Mouse (Mus musculus) adrenal gland (tissue): Measurements from ENCODE around the gene Cux2.

Source experiments
- intact Hi-C: fragments of 180-260 bp; cut with DNase I; formaldehyde crosslinking; loops from one replicate; pipeline ENCODE4 v1.15.1; 2025

Gene Cux2

GRCm38 (mm10) chr5:121823668-121824067 lies 226.2 kb downstream of the Cux2 start:
- intact Hi-C loops: no loop called here

- intact Hi-C loops: no loop called here
Observed at GRCm38 (mm10) chr5:121822786-121823505, 227.0 kb downstream of the Cux2 start.

- intact Hi-C loops: no loop called here
Observed at GRCm38 (mm10) chr5:121821552-121821951, 228.3 kb downstream of the Cux2 start.

- intact Hi-C loops: no loop called here
Observed at GRCm38 (mm10) chr5:121821116-121821515, 228.8 kb downstream of the Cux2 start.

GRCm38 (mm10) chr5:121820657-121821056 lies 229.2 kb downstream of the Cux2 start:
- intact Hi-C loops: no loop called here

DNA sequence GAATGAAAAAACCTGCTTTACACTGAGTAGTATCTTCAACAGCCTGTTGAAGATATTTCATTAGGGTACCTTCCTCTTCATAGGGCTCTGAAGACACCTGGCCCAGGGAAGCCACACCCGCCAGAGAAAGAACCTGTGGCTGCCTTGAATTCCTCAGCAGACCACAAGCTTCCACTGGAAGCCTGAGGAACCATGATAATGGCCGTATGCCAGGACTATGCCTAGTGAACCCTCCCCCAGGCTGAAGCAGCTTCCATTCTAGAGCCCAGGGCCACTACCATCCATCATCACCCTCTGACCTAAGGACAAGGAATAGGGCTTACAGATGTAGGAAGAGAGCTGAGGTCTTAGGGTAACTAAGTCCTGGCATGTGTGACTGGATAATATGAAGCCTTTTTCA lies 229.7 kb downstream of the Cux2 start:
- intact Hi-C loops: no loop called here

GRCm38 (mm10) chr5:121819559-121819958 lies 230.3 kb downstream of the Cux2 start:
- intact Hi-C loops: no loop called here

GRCm38 (mm10) chr5:121818862-121819261 lies 231.0 kb downstream of the Cux2 start:
- intact Hi-C loops: no loop called here

DNA sequence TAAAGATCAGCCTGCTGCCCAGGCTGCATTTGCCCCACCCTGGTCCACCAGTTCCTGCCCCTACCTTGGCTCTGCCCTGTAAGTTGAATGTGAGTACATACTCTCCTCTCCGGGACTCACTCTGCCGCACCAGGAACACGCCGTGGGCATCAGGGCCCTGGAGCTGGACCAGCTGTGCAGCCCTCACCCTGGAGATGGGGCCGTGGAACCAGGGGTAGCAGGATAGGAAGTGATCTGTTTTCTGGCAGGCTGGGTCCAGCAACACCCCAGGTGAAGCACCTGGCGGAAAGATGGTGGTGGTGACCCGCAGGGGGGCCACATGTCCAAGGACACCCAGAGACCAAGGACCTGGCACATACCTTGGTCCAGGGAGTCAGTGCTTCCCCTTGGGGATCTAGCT lies 231.5 kb downstream of the Cux2 start:
- intact Hi-C loops: no loop called here

DNA sequence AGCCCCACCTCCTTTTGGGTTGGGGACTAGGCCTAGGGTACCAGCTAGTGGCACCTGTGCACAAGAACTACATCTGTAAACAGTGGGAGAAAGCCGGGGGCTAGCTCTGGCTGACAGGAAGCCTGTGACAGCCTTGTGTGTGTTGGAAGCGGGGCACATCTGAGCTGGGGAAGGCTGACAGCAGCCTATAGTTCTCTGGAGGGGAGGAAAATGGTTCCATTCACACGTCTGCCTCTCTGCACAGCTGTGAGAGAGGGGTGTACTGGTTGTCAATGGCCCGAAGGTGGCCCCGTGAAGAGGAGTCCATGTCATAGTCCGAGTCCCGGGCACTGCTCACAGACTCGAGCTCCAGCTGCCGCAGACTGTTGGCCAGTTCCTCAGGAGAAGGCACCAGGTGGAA lies 232.4 kb downstream of the Cux2 start:
- intact Hi-C loops: no loop called here

DNA sequence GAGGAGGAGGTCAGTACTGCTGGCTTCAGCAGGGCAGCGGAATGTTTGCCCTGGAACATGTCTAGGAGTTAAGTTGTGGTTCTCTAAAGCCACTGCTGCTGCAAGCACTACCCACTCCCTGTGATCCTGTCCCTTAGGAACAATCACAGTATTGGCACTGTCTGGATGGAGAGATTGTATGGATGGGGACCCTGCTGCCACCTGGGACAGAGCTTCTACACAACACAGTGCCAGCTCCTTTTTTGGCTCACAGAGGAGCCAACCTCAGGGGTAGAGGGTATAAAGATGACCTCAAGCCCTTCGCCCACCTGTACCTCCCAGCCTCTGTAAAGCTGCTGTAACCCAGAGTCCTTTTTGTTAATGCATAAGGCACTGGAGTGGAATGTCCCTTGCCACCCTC lies 233.3 kb downstream of the Cux2 start:
- intact Hi-C loops: no loop called here

- intact Hi-C loops: loop anchor here (2.0 kb wide), 1 partner anchor 27 kb away; no protein-coding TSS in a partner anchor
Observed at GRCm38 (mm10) chr5:121815867-121816380, 234.0 kb downstream of the Cux2 start.

- intact Hi-C loops: loop anchor here (2.0 kb wide), 1 partner anchor 28 kb away; no protein-coding TSS in a partner anchor
Observed at GRCm38 (mm10) chr5:121815067-121815466, 234.8 kb downstream of the Cux2 start.

DNA sequence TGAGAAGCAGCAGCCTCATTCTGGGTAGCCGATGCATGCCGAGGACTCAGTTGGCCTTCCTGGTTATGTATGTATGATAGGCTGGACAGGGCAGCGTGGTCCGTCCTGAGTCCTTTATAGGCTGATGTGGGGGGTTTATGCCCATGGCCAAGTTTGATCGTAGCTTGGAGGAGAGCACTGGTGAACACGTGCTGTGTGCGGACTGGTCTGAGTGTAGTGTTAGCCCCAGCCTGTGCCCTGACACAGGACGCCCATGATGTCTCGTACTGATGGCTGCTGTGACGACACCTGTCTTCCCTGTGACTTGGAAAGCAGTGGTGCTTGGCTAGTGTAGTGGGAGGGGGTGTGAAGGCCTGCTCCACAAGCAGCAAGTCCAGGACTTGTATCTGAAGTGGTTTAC lies 236.2 kb downstream of the Cux2 start:
- intact Hi-C loops: loop anchor here (2.0 kb wide), 1 partner anchor 29 kb away; no protein-coding TSS in a partner anchor

DNA sequence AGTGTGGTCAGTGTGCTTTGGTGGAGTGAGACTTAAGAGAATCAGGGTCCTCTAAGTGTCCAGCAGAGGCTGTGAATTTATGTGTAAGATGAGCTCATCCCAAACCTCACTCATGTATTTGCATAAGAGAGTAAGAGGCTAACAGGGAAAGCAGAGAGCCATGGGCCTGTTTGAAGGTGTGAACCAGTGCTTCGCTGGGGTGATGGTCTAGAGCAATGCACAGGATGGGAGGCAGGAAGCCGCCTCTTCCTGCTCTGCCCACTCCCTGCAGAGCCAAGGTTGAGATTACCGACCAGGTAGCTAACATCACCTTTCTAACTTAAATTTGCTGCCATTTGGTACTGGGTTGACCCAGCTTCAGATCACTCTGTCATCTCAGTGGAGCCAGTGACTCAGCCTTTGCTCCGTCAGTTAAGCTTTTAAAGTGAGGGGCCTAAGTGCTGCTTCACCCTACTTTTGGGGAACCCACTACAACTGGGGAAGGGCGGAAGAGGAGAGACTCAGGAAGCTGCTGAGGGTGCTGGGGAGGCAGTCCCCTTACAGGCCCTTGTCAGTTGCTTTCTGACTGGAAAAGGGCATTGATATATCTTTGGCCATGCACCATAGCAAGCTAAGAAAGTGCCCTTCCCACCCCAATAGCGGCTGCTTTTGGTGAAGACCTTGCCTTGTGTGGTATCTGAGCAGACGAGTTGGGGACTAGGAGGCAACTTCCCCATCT lies 237.2 kb downstream of the Cux2 start:
- intact Hi-C loops: no loop called here

DNA sequence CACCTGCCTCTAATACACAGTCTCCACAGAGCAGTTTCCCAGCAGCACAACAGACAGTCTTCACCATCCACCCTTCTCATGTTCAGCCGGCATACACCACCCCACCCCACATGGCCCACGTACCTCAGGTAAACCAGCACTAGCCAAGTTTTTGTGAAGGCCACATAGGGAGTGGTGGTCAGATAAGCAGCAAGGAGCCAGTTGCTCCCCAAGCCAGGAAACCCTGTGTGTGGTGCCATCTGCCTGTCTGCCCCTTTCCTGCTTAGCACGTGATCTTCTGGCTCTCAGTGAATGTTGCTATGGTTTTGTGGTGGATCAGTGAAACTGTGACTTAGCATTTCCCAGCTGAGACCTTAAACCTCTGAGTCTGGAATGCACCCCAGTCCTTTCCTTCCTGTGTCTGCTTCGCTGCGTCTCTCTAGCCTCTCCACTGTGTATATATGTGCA lies 238.4 kb downstream of the Cux2 start:
- intact Hi-C loops: no loop called here

DNA sequence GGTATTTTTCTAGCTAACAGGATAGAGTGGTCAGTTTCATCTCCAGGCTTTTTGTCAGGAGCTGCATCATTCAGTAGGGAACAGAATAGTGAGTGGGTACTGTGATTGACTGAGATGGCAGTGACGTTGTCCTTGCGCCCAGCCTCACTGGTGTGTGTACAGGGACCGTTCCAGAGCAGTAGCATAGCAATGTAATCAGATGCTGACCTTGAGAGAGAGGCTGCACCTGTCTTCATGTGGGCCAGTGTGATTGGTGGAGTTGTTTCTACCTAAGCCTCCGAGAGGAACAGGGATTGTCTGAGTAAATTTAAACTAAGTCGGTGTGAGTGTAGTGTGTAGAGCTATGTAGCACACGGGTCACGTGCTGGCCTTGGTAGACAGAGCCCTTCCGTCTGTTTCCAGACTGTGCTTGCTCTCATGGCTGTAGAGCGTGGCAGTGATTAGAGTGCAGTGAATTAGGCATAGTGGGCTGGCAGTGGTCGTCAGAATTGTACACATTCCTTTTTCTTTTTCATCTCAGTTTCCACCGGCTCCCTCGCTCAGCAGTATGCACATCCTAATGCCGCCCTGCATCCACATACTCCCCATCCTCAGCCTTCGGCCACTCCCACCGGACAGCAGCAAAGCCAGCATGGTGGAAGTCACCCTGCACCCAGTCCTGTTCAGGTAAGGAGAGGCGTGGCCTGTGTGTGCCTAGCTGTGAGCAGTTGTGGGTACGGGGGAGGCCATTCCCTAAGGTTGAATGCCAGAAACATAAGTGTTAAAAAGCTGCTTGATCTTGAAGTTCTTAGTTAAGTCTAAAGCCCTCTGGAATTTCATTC lies 239.4 kb downstream of the Cux2 start:
- intact Hi-C loops: no loop called here

- intact Hi-C loops: no loop called here
Observed at GRCm38 (mm10) chr5:121809667-121810224, 240.2 kb downstream of the Cux2 start.

GRCm38 (mm10) chr5:121808202-121808601 lies 241.7 kb downstream of the Cux2 start:
- intact Hi-C loops: no loop called here

DNA sequence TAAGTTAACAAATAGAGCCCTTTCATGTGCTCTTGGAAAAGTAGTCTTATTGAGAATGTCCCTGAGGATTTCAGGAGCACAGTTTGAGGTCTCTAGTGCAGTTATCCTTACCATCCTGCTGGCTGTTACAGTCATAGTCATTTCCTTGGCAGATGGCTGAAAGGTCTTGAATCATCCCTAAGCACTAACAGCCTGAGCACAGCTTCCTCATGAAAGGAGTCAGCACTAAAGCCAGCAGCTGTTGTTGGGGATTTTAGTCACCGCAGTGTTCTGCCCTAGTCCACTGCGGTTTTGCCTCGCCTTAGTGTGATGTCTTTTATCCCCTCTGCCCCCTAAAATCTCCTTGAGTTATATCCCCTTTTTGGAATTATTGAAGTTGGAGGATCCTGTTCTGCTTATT lies 242.7 kb downstream of the Cux2 start:
- intact Hi-C loops: no loop called here
